Mouse (Mus musculus) spleen, adult 2 months (tissue): ENCODE results near the gene Yme1l1.

Source experiments
- CTCF ChIP-seq: fragments of 200-500 bp; IDR thresholded peaks from 2 replicates; pipeline ENCODE4 v1.5.1; 2011; ENCODE audit warnings: mild to moderate bottlenecking, inconsistent platforms; ENCODE audit not compliant: insufficient read depth, insufficient read length, insufficient replicate concordance; ENCODE audit errors: extremely low read depth
- POLR2A ChIP-seq: fragments of 200-500 bp; IDR thresholded peaks from 2 replicates; pipeline ENCODE4 v1.6.1; 2011; ENCODE audit warnings: low read depth, low read length, inconsistent platforms

DNA sequence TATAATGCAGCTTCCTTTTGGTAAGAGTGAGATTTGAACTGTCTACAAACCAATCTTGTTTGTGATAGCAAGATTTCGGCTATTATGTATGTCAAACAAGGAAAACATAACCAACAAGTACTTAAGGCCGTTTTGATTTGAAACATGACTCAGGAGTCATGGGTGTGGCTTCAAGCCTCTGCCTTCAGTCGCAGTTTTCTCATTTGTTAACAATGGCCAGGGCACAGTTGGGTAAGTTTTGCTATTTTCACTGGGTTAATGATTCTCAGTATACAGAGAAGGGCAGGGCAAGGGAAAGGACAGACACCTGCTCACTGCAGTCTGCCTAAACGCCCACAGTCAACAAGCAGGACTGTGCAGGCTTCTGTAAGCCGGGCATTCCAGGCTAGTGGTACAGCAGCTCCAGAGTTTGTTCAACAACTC, 959 bp upstream of the Yme1l1 start:
- TF ChIP-seq CTCF (no peak), POLR2A (no peak)
